19 mouse cellular contexts compared by ENCODE assay signal in the genomic region with DNA sequence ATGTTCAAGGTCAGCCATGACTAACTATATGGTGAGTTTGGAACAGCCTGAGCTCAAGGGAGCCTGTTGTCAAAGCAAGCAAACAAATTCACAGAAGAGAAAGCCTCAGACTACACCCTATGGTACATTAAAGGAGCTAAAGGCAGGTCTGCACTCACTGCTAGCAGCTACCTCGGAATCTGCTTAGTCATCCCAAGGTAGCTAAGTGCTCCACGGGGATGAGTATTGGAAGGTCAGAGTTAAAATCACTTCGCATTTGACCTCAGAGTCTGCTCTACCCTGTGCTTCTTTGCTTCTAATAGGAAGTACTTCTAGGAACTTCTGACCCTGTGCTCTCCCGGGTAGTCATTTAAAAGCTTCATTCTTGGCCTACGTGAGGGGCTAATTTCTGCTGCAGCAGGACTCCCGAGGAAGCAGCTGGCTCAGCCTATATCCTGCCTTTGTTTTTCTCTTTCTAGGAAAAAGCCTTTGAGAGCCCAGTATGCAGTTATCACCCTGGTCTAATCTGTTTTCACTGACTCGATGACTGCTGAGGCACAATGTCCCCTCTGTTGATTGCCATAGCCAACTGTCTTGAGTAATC.
DNase-seq lines count a peak whose midpoint lies in the region; TF ChIP-seq lines count a peak whose summit lies in the region.
"Had no signal": no experiment of that assay in that cellular context is flagged by ENCODE, and none has a peak within 500 bp of the region (broad histone marks: within the 10 kb centered on the region; RNA-seq: fewer than 3 reads in every experiment).

No protein-coding gene starts in this region.

- H3K36me3 ChIP-seq in kidney, adult 2 months (ENCODE audit: control insufficient read depth, insufficient read depth, low read length), result no peaks in the 10 kb centered on the region
- H3K36me3 ChIP-seq: embryonic facial prominence, embryonic 15.5 days; forebrain, embryonic 10.5 days; heart, embryonic 13.5 days; liver, embryonic 13.5 days; midbrain, embryonic 15.5 days had no signal

- peak; percentile 19 for DNase-seq in embryo, embryonic 11 days
- DNase-seq in embryo, embryonic 10.5 days (ENCODE audit: low spot score), result no peak
- peak; percentile 54 for DNase-seq in kidney, adult 2 months
- no peak for DNase-seq in kidney, adult 11 months
- peak; percentile 24 for DNase-seq in lung, postnatal 10 days
- no peak for DNase-seq in lung, postnatal 14 days
- no peak for DNase-seq in ovary, postnatal 10 days (ENCODE audit: low spot score)
- DNase-seq in right cerebral cortex, postnatal 10 days (ENCODE audit: low spot score in 2 of 2), result no peak
- DNase-seq: adrenal gland, postnatal 25 days; cerebellum, adult 2 months; gastrocnemius, postnatal 14 days; liver, embryonic 13.5 days; retina, postnatal 1 day; thymus, postnatal 4 days had no signal

- H3K4me3 ChIP-seq in kidney, adult 2 months (ENCODE audit: insufficient read depth, low read depth, low read length), result no peak overlapping the region
- H3K4me3 ChIP-seq: embryonic facial prominence, embryonic 15.5 days; forebrain, embryonic 10.5 days; heart, embryonic 13.5 days; liver, embryonic 13.5 days; midbrain, embryonic 15.5 days had no signal

- H3K27ac ChIP-seq in kidney, adult 2 months (ENCODE audit: insufficient read depth, low read depth, low read length), result no peak overlapping the region
- H3K27ac ChIP-seq: embryonic facial prominence, embryonic 15.5 days; forebrain, embryonic 10.5 days; heart, embryonic 13.5 days; liver, embryonic 13.5 days; midbrain, embryonic 15.5 days had no signal

- no peaks in the 10 kb centered on the region for H3K4me1 ChIP-seq in kidney, adult 2 months (ENCODE audit: control insufficient read depth, insufficient read depth, low read length)
- H3K4me1 ChIP-seq: liver, embryonic 13.5 days; midbrain, embryonic 15.5 days had no signal

- WGBS in kidney, adult 2 months, result 47% methylated on average over 7 of the region's 7 CpGs

- TF ChIP-seq CTCF in kidney, adult 2 months (conservative IDR thresholded peaks at IDR 0.05; ENCODE audit: insufficient read depth, insufficient read length, low read depth, low read length), result no peak

- no peak for TF ChIP-seq POLR2A in kidney, adult 2 months (IDR thresholded peaks at IDR 0.05; ENCODE audit: low read depth, low read length)

- H3K27me3 ChIP-seq in kidney, adult 2 months (replicated peaks; ENCODE audit: control insufficient read depth, insufficient read depth, low read length), result no peaks in the 10 kb centered on the region
- H3K27me3 ChIP-seq: CH12.LX; embryonic facial prominence, embryonic 15.5 days; heart, embryonic 13.5 days; liver, embryonic 13.5 days; midbrain, embryonic 15.5 days had no signal

Comparison
In these comparisons a context has a peak if more than half of its experiments do, and no peak if none do; other contexts are left out.
1. DNase-seq: peak in embryo, embryonic 11 days (single experiment), kidney, adult 2 months (single experiment) and lung, postnatal 10 days (single experiment); none in embryo, embryonic 10.5 days (single experiment), kidney, adult 11 months (single experiment), lung, postnatal 14 days (single experiment), ovary, postnatal 10 days (single experiment) and right cerebral cortex, postnatal 10 days (0 of 2).